Mouse (Mus musculus) lung, adult 2 months (tissue): ENCODE measurements around the gene Maz. TPM values are rescaled to one million over a fixed set of nuclear protein-coding genes. Genes with fewer than 3 reads are reported as not detected.

Experiments used
- DNase-seq: peaks from one replicate; pipeline ENCODE4 v3.0.0; 2022
- H3K4me1 ChIP-seq: fragments of 200-500 bp; 2 replicates; pipeline ENCODE4 v1.6.1; 2011; ENCODE audit warnings: low read length; ENCODE audit not compliant: control insufficient read depth, insufficient read depth
- H3K4me3 ChIP-seq: fragments of 200-500 bp; replicated peaks from 2 replicates; pipeline ENCODE3; 2011; ENCODE audit warnings: low read depth, mild to moderate bottlenecking, control low read depth, low read length; ENCODE audit errors: extremely low read depth
- CTCF ChIP-seq: fragments of 200-500 bp; IDR thresholded peaks from 2 replicates; pipeline ENCODE4 v1.5.1; 2011; ENCODE audit warnings: mild to moderate bottlenecking, low read length, control low read depth; ENCODE audit not compliant: insufficient read depth
- POLR2A ChIP-seq: fragments of 200-500 bp; IDR thresholded peaks from 2 replicates; pipeline ENCODE4 v1.6.1; 2011; ENCODE audit warnings: low read depth, mild to moderate bottlenecking, control low read depth, low read length, borderline replicate concordance; ENCODE audit errors: extremely low read depth
- WGBS: fragments of 180-500 bp; shearing (Covaris S2); methylation state at CpG from one replicate; pipeline ENCODE4 v1.1.7; 2018; 5-methylcytosine and 5-hydroxymethylcytosine counted together
- polyA plus RNA-seq: library from polyadenylated mRNA; depleted of rRNA; stranded (reverse); fragments of >200 nt; gene quantifications from 2 replicates; pipeline ENCODE4 v1.2.3, GENCODE M21; 2012

Gene Maz
- polyA plus RNA-seq, 1 experiment = 131 TPM

GRCm38 (mm10) chr7:126986319-126986718 lies 40.5 kb downstream of the Maz start:
- peak; percentile 53 for TF ChIP-seq CTCF
- TF ChIP-seq POLR2A = no peak
- Histone ChIP-seq H3K4me1 (no peaks in the 10 kb centered on the region), H3K4me3 (no peak overlapping the region)
- DNase-seq = peak; percentile 41
- 45% methylated on average over 9 of the region's 9 CpGs for WGBS

GRCm38 (mm10) chr7:126984667-126985444 lies 42.0 kb downstream of the Maz start:
- Histone ChIP-seq H3K4me3 (no peak overlapping the region), H3K4me1 (no peaks in the 10 kb centered on the region)
- DNase-seq = no peak
- 48% methylated on average over 10 of the region's 10 CpGs for WGBS
- TF ChIP-seq CTCF (no peak), POLR2A (no peak)

GRCm38 (mm10) chr7:126983113-126983512 lies 43.7 kb downstream of the Maz start:
- WGBS = 64% methylated on average over 7 of the region's 7 CpGs
- TF ChIP-seq POLR2A = no peak
- TF ChIP-seq CTCF = no peak

GRCm38 (mm10) chr7:126982054-126982453 lies 44.8 kb downstream of the Maz start:
- H3K4me3 ChIP-seq = no peak overlapping the region
- TF ChIP-seq CTCF (no peak), POLR2A (no peak)
- H3K4me1 ChIP-seq = peaks cover 2% of the 10 kb centered on the region
- 61% methylated on average over 4 of the region's 4 CpGs for WGBS
- no peak for DNase-seq

More at GRCm38 (mm10) chr7:126983113-126983512, 43.7 kb downstream of the Maz start:
- Histone ChIP-seq H3K4me3 (no peak overlapping the region), H3K4me1 (no peaks in the 10 kb centered on the region)
- DNase-seq = no peak

DNA sequence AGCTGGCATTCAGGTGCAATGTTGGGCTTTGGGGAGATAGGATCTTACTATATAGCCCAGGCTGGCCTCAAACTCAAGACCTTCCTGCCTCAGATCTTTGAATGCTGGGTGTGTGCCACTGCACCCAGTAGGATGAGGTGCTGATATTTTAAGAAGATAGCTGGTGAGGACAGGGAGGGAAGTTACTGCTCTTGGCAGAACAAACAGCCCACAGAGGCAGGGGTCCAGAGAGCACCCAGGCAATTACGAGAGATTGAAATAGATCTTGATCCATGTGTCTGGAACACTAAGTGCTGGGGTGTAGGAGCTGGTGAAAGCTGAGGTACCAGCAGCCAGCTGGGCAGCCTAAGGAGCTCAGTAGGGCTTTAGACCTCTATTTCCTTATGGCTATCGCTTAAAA lies 45.2 kb downstream of the Maz start:
- 88% methylated on average over 2 of the region's 2 CpGs for WGBS
- Histone ChIP-seq H3K4me3 (no peak overlapping the region), H3K4me1 (peaks cover 3% of the 10 kb centered on the region)
- no peak for DNase-seq
- TF ChIP-seq CTCF (no peak), POLR2A (no peak)

DNA sequence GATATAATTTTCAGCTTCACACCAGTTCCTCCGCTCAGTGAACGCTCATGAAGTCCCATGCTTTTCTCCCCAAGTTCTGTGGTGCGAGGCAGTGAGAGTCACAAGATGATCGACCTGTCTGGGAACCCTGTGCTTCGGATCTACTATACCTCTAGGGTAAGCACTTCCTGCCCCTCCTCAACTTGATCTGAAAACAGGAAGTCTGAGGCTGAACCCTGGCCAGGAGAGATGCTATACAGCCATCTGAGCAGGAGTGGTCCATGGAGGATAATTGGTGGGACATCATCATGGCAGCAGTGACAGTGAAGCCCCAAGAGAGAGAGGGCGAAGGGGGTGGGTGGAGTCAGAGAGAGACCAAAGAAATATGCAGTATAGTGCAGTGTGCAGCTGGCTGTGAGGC lies 48.0 kb downstream of the Maz start:
- no peak for DNase-seq
- 82% methylated on average over 6 of the region's 6 CpGs for WGBS
- H3K4me1 ChIP-seq = peaks cover 3% of the 10 kb centered on the region
- H3K4me3 ChIP-seq = no peak overlapping the region
- TF ChIP-seq POLR2A (no peak), CTCF (no peak)

DNA sequence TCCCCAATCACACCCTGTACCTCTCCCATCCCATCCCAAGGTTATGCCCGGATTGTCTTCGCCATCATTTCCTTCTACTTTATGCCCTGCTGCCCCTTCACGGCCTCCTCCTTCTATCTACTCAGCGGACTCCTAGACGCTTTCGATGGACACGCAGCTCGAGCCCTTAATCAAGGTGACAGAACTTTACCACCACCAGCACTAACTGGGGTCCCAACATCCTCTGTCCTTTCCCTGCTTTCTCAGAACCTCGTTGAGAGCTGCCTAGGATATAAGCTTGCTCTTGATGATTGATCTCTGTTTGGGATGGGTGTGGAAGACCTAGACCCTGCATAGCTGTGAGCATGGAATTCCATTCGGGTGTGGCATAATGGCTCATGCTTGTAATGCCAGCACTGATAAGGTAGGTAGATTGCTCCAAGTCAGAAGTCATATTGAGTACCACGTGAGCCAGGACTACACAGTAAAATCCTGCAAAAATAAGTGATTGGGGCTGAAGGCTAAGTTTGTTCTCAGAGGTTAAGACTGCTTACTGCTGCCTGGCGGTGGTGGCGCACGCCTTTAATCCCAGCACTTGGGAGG lies 49.9 kb downstream of the Maz start:
- peak overlapping the region; percentile 72 for H3K4me3 ChIP-seq
- DNase-seq = peak; percentile 39
- peaks cover 3% of the 10 kb centered on the region for H3K4me1 ChIP-seq
- TF ChIP-seq CTCF (no peak), POLR2A (no peak)
- WGBS = 22% methylated on average over 14 of the region's 14 CpGs

GRCm38 (mm10) chr7:126975950-126976866 lies 50.6 kb downstream of the Maz start, which contains the start of gene Cdiptos:
TSS of gene Cdiptos (minus strand) at chr7:126976098.
- WGBS = under 1% methylated on average over 55 of the region's 55 CpGs

DNA sequence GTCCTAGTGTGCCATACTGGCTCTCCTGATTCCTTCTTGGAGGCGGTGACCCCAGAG lies 51.1 kb downstream of the Maz start, which contains the start of gene Cdipt:
TSS of gene Cdipt (plus strand) at position 22 of the 57 bp plus-strand sequence.
- no peak for TF ChIP-seq CTCF
- TF ChIP-seq POLR2A = no peak
- 0% methylated on average over 1 of the region's 1 CpGs for WGBS
- Histone ChIP-seq H3K4me3 (peak within 1 kb of the TSS; percentile 83), H3K4me1 (peaks cover 3% of the 10 kb centered on the region)
- DNase-seq = no peak

More at GRCm38 (mm10) chr7:126975950-126976866, 50.6 kb downstream of the Maz start, which contains the start of gene Cdiptos:
- TF ChIP-seq CTCF = peak; percentile 87
- no peak; the same call in 1 of the 2 replicates for TF ChIP-seq POLR2A
- Histone ChIP-seq H3K4me3 (peak within 1 kb of the TSS; percentile 83), H3K4me1 (peaks cover 3% of the 10 kb centered on the region)
- DNase-seq = peak; percentile 95
